Mouse (Mus musculus): ENCODE results near the gene Vip.
A peak's percentile ranks its signal among the peaks of the same experiment; 100 is the strongest.

The Vip gene

DNA sequence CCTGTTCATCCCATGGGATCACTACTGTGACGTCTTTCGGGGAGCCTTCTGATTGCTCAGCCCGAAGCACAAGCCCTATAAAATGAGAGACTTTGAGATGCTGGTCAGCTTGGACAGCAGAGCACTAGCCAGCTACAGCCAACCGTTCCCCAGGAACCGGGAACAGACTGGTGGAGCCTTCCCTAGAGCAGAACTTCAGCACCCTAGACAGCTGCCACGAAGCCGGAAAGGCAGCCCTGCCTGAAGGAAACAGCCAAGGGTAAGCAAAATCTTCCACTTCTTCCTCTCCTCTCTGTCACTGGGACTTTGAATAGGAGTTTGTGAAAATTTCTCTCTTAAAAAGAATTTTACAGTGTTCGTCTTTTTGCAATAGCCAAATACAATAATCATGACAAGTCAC lies at the start of gene Vip:
TSS of gene Vip (plus strand) at position 107 of the 400 bp plus-strand sequence.
- no peak for DNase-seq (ENCODE audit: low read depth, low spot score)

DNA sequence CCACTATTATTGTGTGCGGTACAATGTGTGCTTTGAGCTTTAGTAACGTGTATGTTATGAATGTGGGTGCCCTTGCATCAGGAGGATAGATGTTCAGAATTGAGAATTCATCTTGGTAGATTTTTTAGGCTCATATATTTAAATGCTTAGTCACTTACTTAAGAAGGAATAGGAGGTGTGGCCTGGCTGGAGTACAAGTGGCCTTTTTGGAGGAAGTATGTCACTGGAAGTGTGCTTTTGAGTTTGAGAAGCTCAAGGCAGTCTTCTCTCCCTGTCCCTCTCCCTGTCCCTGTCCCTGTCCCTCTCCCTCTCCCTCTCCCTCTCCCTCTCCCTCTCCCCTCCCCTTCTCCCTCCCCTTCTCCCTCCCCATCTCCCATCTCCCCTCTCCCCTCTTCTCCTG lies 48.0 kb upstream of the Vip start:
- no peak for DNase-seq (ENCODE audit: low read depth, low spot score)

DNA sequence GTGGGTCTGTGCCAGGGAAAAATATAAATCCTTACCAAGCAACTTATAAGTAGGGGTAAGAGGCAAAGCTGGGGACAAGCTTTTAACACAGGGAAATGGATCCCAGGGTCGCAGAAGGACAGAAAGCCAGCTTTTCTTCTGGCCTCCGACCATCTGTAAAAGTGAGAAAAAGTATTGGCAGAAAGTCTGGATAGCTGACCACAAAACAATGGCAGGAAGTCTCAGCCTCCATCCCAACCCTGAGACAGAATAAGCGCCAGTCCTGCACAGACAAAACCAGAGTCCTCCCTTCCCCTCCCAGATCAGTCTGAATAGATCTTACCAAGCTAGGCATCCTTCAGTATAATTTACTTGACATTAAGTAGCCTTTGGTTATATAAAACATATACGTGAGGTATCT lies 47.0 kb upstream of the Vip start:
- no peak for DNase-seq (ENCODE audit: low read depth, low spot score)

- DNase-seq (ENCODE audit: low read depth, low spot score) = no peak
Measured at GRCm38 (mm10) chr10:5593464-5593863, 45.6 kb upstream of the Vip start, which contains the start of gene Myct1. TSS of gene Myct1 (plus strand) at chr10:5593775.

DNA sequence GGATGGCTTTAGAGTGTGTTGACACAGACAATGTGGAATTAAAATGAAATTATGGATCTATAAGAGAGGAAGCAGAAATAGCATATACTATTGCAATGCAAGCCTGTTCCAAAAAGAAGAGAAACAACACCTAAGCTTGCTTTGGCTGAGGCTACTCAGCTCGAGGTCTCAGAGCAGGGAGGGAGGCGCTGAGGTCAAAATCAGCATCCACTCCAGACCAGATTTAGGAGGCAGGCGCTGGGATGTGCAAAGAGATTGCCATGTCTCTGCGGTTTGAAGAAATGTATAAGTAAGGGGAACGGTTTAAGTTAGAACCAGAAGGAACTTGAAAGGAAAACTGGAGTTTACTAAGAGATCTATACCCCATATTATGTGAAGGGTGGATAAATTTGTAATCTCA lies 44.6 kb upstream of the Vip start:
- no peak for DNase-seq (ENCODE audit: low read depth, low spot score)

GRCm38 (mm10) chr10:5596559-5596958 lies 42.5 kb upstream of the Vip start:
- DNase-seq (ENCODE audit: low read depth, low spot score) = no peak

DNA sequence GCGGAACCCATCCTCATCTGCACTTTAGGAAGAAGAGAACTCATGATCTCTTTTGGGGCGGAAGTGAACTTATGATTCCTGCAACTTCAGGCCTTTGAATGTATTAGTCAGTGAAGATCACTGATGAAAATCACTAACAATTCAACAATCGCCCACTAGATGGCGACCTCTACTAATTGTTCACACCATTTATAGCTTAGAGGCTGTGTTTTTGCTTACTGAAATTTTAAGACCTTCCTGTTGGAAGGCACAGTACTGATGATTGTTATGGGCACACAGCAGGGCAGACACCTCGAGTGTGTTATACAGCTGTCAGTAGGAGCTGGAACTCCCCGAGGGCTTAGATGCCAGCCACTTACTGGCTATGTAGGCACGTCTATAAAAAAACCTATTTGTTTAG lies 38.9 kb upstream of the Vip start:
- peak; percentile 74 for DNase-seq (ENCODE audit: low read depth, low spot score)

DNA sequence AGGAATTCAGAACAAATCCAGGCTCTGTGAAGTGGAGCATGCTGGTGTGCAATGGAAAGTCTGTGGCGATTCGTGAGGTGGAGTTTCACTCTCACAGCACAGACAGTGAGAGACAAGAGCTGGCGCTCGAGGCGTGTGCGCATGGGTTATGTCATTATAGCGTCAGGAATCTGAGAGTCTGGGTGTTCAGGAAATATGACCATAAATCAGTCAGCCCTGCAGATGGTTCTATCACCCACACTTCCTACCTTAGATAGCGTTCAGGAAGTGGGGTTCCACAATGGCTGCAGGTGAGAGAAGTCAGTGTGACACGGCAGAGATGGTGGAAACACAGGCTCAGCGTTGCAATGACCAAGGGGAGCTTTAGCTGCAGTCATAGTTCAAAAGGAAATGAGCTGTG lies 35.5 kb upstream of the Vip start:
- peak; percentile 17 for DNase-seq (ENCODE audit: low read depth, low spot score)

GRCm38 (mm10) chr10:5604371-5604770 lies 34.6 kb upstream of the Vip start:
- DNase-seq (ENCODE audit: low read depth, low spot score) = no peak

DNA sequence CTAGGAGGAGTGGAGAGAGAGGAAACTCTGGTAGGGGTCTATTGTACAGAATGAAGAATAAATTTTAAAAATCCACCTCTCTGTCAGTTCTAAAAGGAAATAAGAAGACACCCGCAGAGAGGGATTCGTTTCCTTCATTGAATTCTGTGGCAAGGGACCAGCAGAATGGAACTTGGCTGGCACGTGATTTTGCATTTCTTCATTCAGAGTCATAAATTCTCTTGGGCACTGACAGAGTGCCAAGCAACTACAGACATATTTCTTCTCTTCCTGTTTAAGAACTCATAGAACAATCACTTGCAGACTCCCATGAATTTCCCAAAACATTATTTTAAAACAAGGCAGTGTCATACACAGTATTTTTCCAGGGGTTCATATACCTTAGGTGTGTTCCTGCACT lies 30.1 kb upstream of the Vip start:
- no peak for DNase-seq (ENCODE audit: low read depth, low spot score)

DNA sequence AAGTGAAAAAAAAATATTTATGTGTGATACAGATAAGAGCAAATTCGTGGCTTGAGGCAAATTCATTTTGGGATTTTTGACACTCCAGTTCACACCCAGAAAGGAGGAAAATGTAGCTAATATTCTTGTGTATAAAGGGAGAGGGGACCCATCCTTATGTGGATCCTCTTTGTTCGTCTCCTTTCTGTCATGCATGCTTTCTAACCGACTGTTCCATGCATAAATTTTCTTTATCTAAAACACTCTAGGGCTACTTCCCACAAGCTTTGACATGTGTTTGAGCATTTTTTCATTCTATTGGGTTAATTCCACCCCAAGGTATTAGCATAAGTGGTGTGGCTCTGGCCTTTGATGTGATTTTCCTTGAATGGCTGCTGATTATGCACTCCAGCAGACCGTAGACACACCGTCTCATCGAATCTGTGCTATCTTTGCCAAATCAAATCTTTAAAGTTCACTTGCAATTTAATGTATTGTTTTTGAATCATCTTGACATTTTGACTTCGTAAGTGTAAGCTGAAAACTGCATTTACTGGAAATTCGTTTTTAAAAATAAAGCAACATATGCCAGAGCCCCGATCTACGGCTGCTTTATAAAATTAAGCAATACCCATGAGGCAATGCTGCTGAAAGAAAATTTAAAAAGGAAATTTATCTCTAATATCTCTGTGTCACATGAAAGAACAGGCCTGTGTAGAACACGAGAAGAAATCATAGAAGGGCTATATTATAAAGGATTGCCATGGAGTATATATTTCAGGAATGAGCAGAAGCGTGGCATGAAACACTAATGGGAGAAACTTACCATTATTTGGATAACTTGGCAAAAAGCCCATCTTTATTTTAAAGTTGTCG lies 23.6 kb upstream of the Vip start:
- DNase-seq (ENCODE audit: low read depth, low spot score) = no peak

DNA sequence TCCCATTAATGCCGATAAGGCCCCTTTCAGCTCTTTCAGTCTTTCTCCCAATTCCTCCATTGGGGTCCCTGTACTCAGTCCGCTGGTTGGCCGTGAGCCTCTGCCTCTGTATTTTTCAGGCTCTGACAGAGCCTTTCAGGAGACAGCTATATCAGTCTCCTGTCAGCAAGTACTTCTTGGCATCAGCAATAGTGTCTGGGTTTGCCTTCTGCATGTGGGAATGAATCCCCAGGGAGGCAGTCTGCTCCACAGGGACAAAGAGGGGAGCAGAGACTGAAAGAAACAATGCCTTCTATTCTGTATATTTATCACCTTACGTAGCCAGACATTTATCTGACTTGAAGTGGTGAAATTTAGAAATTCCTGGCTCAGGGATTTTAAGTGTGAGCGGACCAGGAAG lies 12.8 kb upstream of the Vip start:
- DNase-seq (ENCODE audit: low read depth, low spot score) = no peak

DNA sequence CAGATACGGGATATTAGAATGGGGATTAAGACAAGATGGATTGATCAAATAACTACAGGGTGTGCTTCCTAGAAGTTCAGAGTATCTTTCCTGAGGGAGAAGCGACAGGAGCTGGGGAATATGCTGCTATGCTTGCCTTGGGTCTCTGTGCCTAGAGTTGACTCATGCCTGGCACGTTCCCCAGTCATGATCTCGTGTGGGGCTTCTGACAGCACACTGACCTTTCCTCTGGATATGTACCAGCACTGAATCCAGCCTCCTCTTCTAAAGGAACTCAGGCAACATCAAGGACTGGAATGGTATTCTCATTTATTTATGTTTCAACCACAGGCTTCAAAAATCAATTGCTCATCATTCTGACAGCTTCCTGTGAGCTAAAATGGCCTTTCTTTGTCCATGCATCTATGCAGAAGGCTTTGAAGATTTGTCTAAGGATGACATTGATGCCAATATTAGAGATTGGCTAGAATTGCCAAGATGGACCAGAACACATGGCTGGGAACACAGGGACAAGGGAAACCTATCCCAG lies 5.3 kb upstream of the Vip start:
- no peak for DNase-seq (ENCODE audit: low read depth, low spot score)

DNA sequence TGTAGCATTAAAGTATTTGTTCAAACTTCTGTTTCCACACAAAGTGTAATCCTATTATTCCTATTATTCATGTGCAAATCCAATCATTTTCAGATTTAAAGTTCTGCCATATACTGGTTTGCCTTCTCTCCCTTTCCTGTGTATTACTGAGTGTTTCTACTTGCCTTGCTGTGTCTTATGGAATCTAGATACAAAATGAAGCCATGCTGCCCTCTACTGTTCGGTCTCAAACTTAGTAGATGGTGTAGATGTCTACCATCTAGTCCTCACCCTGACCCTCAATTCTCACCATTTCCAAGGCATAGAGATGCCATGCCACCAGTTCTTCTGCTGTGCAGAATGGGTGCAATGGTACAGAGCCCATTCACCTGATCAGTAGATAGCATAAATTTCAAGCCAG lies 4.7 kb upstream of the Vip start:
- DNase-seq (ENCODE audit: low read depth, low spot score) = peak; percentile 37

- DNase-seq (ENCODE audit: low read depth, low spot score) = no peak
Measured at GRCm38 (mm10) chr10:5637322-5637721, 1.7 kb upstream of the Vip start.

GRCm38 (mm10) chr10:5681275-5681674 lies 42.3 kb downstream of the Vip start:
- no peak for DNase-seq (ENCODE audit: low read depth, low spot score)

DNA sequence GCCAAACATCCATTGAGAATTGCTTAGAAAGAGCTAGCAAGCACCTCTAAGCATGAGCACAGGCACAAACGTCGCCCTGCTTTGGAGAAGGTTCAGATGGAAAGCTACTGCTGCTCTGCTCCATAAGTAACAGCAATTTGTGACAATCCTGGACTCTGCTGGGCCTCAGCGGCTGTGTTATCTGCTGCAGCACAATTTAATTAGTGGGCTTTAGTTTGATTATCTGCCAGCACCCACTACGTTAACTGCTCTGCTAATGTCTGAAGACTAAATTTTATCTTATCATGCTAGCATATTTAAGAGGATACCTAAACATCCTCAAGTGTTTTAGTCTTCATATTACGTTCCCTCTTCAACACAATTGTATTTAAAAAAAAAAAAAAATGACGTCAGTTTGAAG lies 46.6 kb downstream of the Vip start:
- no peak for DNase-seq (ENCODE audit: low read depth, low spot score)

DNA sequence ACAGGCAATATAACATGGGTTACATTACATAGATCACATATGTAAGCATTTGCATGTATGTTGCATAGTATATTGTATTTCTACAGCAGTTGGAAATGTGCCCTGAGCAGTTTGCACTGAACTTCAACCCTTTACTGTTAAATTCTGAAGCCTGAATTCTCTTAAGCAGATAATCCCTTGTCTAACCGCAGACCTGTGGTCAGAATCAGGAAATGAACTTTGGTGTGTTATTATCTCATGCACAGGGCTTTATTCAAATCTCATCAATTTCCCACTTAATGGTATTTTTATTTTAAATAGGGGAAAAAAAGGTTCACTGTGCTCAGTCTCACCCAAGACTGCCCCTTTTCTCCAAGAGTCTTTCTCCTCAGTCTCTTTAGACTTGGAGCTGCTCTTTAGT lies 55.3 kb downstream of the Vip start:
- DNase-seq (ENCODE audit: low read depth, low spot score) = no peak
